Mouse (Mus musculus): ENCODE measurements around the gene Rpl4. TPM values are rescaled to one million over a fixed set of nuclear protein-coding genes. Genes with fewer than 3 reads are reported as not detected.

Rpl4 gene
- total and polyA plus RNA-seq, 3 experiments: 1,956 to 4,069 (median 1,996) TPM

- Histone ChIP-seq H3K79me2 (replicated peaks; ENCODE audit: control insufficient read depth, extremely low read depth, insufficient read depth, poor library complexity, severe bottlenecking) (0 out of 2 replicates have a peak, but pooled peaks cover 1% of the 10 kb centered on the region), H3K27ac (ENCODE audit: insufficient read depth, low read depth) (no peak overlapping the region), H3K9me3 (replicated peaks; ENCODE audit: low read length) (no peaks in the 10 kb centered on the region), H3K27me3 (replicated peaks) (no peaks in the 10 kb centered on the region), H3K4me2 (ENCODE audit: insufficient read depth, low read depth, poor library complexity, severe bottlenecking) (no peak overlapping the region), H3K36me3 (replicated peaks in 1 of 2; ENCODE audit: control insufficient read depth in 1 of 2, insufficient read depth in 1 of 2, low read length in 1 of 2) (peaks cover 39 to 89% of the 10 kb centered on the region in 2 experiments), H3K9ac (ENCODE audit: insufficient read depth, low read depth) (no peak overlapping the region), H3K4me3 (replicated peaks in 1 of 3; ENCODE audit: low read depth in 2 of 3, low read length in 2 of 3, poor library complexity in 1 of 3) (no peak overlapping the region), H3K4me1 (ENCODE audit: control insufficient read depth in 1 of 2, insufficient read depth in 2 of 2) (no peaks in the 10 kb centered on the region)
- dilution Hi-C loops (cut with MboI; ENCODE audit: extremely low pct_ligation_motif_present, extremely low pct_unique_long_range_greater_than_20kb, low sequenced_read_pairs): no loop called here
- TF ChIP-seq EP300 (IDR thresholded peaks at IDR 0.05; ENCODE audit: low read length): no peak
- TF ChIP-seq MAZ (IDR thresholded peaks at IDR 0.05; ENCODE audit: low read depth, low read length): no peak
- TF ChIP-seq CHD1 (IDR thresholded peaks at IDR 0.05; ENCODE audit: low read depth, low read length): no peak
- no peak for TF ChIP-seq TCF12 (IDR thresholded peaks at IDR 0.05; ENCODE audit: low read depth, low read length)
- TF ChIP-seq MXI1 (IDR thresholded peaks at IDR 0.05; ENCODE audit: low read depth, low read length): no peak
- TF ChIP-seq CTCF (conservative IDR thresholded peaks at IDR 0.05 in 1 of 2, IDR thresholded peaks at IDR 0.05 in 1 of 2; ENCODE audit: low read depth in 2 of 2, low read length in 2 of 2): no peak
- TF ChIP-seq ETS1 (conservative IDR thresholded peaks at IDR 0.05; ENCODE audit: low read depth, low read length): no peak
- no peak for TF ChIP-seq NRF1 (IDR thresholded peaks at IDR 0.05; ENCODE audit: low read depth, low read length)
- no peak for TF ChIP-seq BHLHE40 (IDR thresholded peaks at IDR 0.05; ENCODE audit: low read depth, low read length)
- TF ChIP-seq GABPA (IDR thresholded peaks at IDR 0.05; ENCODE audit: insufficient replicate concordance, low read depth, low read length): no peak
- no peak for TF ChIP-seq ZNF384 (IDR thresholded peaks at IDR 0.05; ENCODE audit: low read depth, low read length)
- no peak for TF ChIP-seq CHD2 (IDR thresholded peaks at IDR 0.05; ENCODE audit: low read length)
- no peak for TF ChIP-seq ZMIZ1 (IDR thresholded peaks at IDR 0.05; ENCODE audit: low read depth, low read length)
- TF ChIP-seq KAT2A (IDR thresholded peaks at IDR 0.05; ENCODE audit: insufficient replicate concordance, low read length): no peak
- no peak for TF ChIP-seq PAX5 (IDR thresholded peaks at IDR 0.05; ENCODE audit: low read length)
- TF ChIP-seq HCFC1 (IDR thresholded peaks at IDR 0.05; ENCODE audit: low read depth, low read length): no peak
- no peak for TF ChIP-seq MYC (IDR thresholded peaks at IDR 0.05; ENCODE audit: low read depth, low read length)
- no peak for DNase-seq (ENCODE audit: extremely low read depth)
- in situ Hi-C loops (cut with MboI; ENCODE audit: low pct_ligation_motif_present, low pct_unique_long_range_greater_than_20kb, low sequenced_read_pairs): no loop called here
These were observed 34.4 kb downstream of the Rpl4 start for GRCm38 (mm10) chr9:64207509-64208084.

GRCm38 (mm10) chr9:64214452-64214851, 41.3 kb downstream of the Rpl4 start:
- in situ Hi-C loops (cut with MboI; ENCODE audit: low pct_ligation_motif_present, low pct_unique_long_range_greater_than_20kb, low sequenced_read_pairs) (no loop called here), dilution Hi-C loops (cut with MboI; ENCODE audit: extremely low pct_ligation_motif_present, extremely low pct_unique_long_range_greater_than_20kb, low sequenced_read_pairs) (no loop called here)
- Histone ChIP-seq H3K4me3 (replicated peaks in 1 of 3; ENCODE audit: low read depth in 2 of 3, low read length in 2 of 3, poor library complexity in 1 of 3) (no peak overlapping the region), H3K36me3 (replicated peaks in 1 of 2; ENCODE audit: control insufficient read depth in 1 of 2, insufficient read depth in 1 of 2, low read length in 1 of 2) (peaks cover 27 to 77% of the 10 kb centered on the region in 2 experiments), H3K79me2 (replicated peaks; ENCODE audit: control insufficient read depth, extremely low read depth, insufficient read depth, poor library complexity, severe bottlenecking) (peaks cover 6% of the 10 kb centered on the region), H3K9me3 (replicated peaks; ENCODE audit: low read length) (no peaks in the 10 kb centered on the region), H3K4me1 (ENCODE audit: control insufficient read depth in 1 of 2, insufficient read depth in 2 of 2) (peaks cover 0 to 22% of the 10 kb centered on the region in 2 experiments; a peak in 2 of 4 replicates), H3K9ac (ENCODE audit: insufficient read depth, low read depth) (no peak overlapping the region), H3K4me2 (ENCODE audit: insufficient read depth, low read depth, poor library complexity, severe bottlenecking) (no peak overlapping the region), H3K27ac (ENCODE audit: insufficient read depth, low read depth) (no peak overlapping the region), H3K27me3 (replicated peaks) (no peaks in the 10 kb centered on the region)
- no peak for DNase-seq (ENCODE audit: extremely low read depth)
- TF ChIP-seq BHLHE40 (IDR thresholded peaks at IDR 0.05; ENCODE audit: low read depth, low read length) (no peak), KAT2A (IDR thresholded peaks at IDR 0.05; ENCODE audit: insufficient replicate concordance, low read length) (no peak), TCF12 (IDR thresholded peaks at IDR 0.05; ENCODE audit: low read depth, low read length) (no peak), CTCF (conservative IDR thresholded peaks at IDR 0.05 in 1 of 2, IDR thresholded peaks at IDR 0.05 in 1 of 2; ENCODE audit: low read depth in 2 of 2, low read length in 2 of 2) (no peak), IRF4 (IDR thresholded peaks at IDR 0.05; ENCODE audit: low read depth, low read length) (no peak), JUND (conservative IDR thresholded peaks at IDR 0.05; ENCODE audit: low read depth, low read length) (no peak)
